Mouse (Mus musculus): ENCODE results near the gene Slc28a2. TPM values are rescaled to one million over a fixed set of nuclear protein-coding genes. Genes with fewer than 3 reads are reported as not detected.

Slc28a2 gene
- 10 to 100 TPM; 38.5 to 43.5 TPM for total RNA-seq (2023)

DNA sequence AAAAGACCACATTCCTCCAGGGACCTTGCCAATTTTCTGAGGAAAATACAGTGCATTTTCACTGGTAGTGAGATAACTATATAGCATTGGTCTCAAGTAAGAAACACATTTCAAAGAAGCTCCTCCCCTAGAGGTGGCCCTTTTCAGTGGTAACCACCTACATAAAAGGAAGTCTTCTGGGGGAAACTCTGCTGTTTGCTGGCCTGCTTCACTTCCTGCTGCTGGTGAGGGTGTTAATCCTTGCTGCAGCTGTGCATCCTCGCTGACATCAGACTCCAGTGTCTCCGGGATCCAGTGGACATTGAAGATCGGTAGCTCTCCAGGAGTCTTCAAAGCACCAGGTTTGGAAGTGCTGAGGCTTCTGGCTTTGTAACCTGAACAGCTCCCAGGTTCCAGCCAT is at the start of gene Slc28a2:
Gene Slc28a2, plus strand, starts transcription at position 278 of the 400 bp plus-strand sequence.

GRCm38 (mm10) chr2:122484641-122485040 is 58.4 kb downstream of the Slc28a2 start, which contains the start of gene Gm14085:
Gene Gm14085, plus strand, starts transcription at chr2:122484941.

Other genes with a start within 250 kb of the Slc28a2 start
- gene Patl2, start 240.3 kb upstream of the Slc28a2 start, total RNA-seq (2023), result not detected
- not detected for gene Terb2, start 240.2 kb upstream of the Slc28a2 start, total RNA-seq (2023)
- 10 to 100 TPM; 17.1 to 19.6 TPM for gene Sord, start 191.7 kb upstream of the Slc28a2 start, total RNA-seq (2023)
- gene Duox2, start 128.0 kb upstream of the Slc28a2 start, total RNA-seq (2023), result not detected
- not detected for gene Duoxa2, start 127.6 kb upstream of the Slc28a2 start, total RNA-seq (2023)
- gene Duoxa1, start 112.7 kb upstream of the Slc28a2 start, total RNA-seq (2023), result not detected
- not detected for gene Duox1, start 110.8 kb upstream of the Slc28a2 start, total RNA-seq (2023)
- 1 to 10 TPM; 1.3 to 3.0 TPM for gene Shf, start 57.3 kb upstream of the Slc28a2 start, total RNA-seq (2023)
- gene Gm14085, start 58.5 kb downstream of the Slc28a2 start, total RNA-seq (2023), result 1 to 10 TPM; 4.4 to 5.8 TPM
- 10 to 100 TPM; 35.0 to 36.1 TPM for gene Gatm, start 184.8 kb downstream of the Slc28a2 start, total RNA-seq (2023)
- 100 to 1,000 TPM; 179 to 204 TPM for gene AA467197, start 210.5 kb downstream of the Slc28a2 start, total RNA-seq (2023)